Mouse (Mus musculus) embryonic fibroblast, embryonic 13.5 days (primary cell): Measurements from ENCODE around the gene Gm28230. TPM values are rescaled to one million over a fixed set of nuclear protein-coding genes. Genes with fewer than 3 reads are reported as not detected.

Experiments
- H3K27ac ChIP-seq: 2 replicates; pipeline ENCODE4 v1.5.1; 2012; ENCODE audit warnings: low read length, control low read depth, inconsistent platforms; ENCODE audit not compliant: insufficient read depth
- H3K4me1 ChIP-seq: 2 replicates; pipeline ENCODE4 v1.6.1; 2011; ENCODE audit warnings: low read length; ENCODE audit not compliant: control insufficient read depth, insufficient read depth
- H3K4me3 ChIP-seq: 2 replicates; pipeline ENCODE4 v1.5.1; 2011; ENCODE audit warnings: mild to moderate bottlenecking, control low read depth, low read length; ENCODE audit not compliant: insufficient read depth
- CTCF ChIP-seq: IDR thresholded peaks from 2 replicates; pipeline ENCODE4 v1.5.1; 2011; ENCODE audit warnings: mild to moderate bottlenecking, control low read depth, low read length, moderate library complexity, borderline replicate concordance; ENCODE audit not compliant: insufficient read depth
- POLR2A ChIP-seq: IDR thresholded peaks from 2 replicates; pipeline ENCODE4 v1.6.1; 2011; ENCODE audit warnings: low read depth, mild to moderate bottlenecking, control low read depth, low read length, moderate library complexity
- polyA plus RNA-seq: library from polyadenylated mRNA; stranded (reverse); fragments of >200 nt; gene quantifications from 2 replicates; pipeline ENCODE4 v1.2.4, GENCODE M21; 2011; ENCODE audit warnings: low read depth; ENCODE audit not compliant: missing spikeins, insufficient read length

Gm28230 gene
- polyA plus RNA-seq, 1 experiment, result 1.4 TPM

DNA sequence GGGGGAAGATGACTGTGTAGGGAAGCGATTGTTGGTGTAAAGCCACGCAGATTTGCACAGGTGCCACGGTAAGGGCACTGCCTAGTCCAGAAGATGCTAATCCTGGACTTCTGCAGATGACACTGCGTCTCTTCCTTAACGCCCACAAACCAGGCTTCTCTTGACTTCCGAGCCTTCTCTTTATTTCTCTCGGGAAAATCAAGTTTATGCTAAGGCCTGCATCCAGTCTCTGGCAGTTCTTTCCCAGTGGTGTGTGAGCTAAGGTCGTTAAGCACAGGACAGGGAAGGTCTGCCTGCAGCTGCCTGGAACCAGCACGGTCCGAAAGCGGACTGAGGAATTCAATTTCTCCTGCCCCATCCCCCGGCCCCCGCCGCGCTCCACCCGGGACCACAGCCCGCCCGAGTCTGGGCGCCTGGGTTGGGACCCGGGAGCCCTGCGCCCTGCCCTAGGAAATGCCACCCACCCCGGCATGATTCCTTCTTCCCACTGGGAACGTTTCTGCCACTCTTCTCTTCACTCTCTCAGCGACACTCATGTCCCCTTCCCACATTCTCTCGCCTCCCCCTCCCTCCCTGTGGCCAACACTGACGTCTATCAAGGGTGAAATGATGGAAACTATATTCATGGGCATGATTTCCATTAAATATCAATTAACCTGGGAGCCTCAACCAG is 22.7 kb upstream of the Gm28230 start:
- Histone ChIP-seq H3K4me1 (no peaks in the 10 kb centered on the region), H3K4me3 (peak overlapping the region; percentile 33; the same call in 1 of the 2 replicates), H3K27ac (peak overlapping the region; percentile 41; the same call in 1 of the 2 replicates)
- no peak; the same call in 1 of the 2 replicates for TF ChIP-seq POLR2A

DNA sequence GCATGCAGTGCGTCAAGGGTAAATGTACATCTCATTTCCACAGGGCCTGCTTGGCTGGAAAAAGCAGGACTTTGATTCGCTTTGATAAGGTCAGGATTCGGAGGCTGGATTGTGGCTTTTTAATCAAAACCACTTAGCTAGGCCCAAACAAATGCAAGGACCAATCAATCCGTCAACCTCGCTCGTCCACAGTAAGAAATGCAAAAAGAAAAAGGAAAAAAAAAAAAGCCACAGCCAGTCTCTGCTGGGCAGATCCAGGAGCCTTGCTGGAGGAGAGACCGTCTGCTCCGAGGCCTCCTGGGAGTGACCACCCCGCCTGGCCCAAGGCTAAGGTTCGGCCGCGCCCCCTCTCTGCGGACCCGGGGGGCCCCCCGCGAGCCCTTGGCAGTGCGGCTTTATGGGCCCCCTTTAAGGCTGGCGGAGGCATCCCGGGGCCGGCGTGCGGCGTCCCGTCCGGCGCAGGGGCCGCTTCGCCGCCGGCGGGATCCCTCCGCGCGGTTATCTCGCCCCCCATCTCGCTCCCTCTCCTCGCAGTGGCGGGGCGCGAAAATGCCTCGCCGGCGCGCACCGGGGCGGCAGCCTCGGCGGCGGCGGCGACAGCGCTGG is 22.0 kb upstream of the Gm28230 start, which contains the start of gene Hoxd8:
Hoxd8 (plus strand) TSS at position 223 of the 606 bp plus-strand sequence.
- H3K27ac ChIP-seq, result peak within 1 kb of the TSS; percentile 41; the same call in 1 of the 2 replicates
- no peak for TF ChIP-seq POLR2A
- no peak for TF ChIP-seq CTCF

DNA sequence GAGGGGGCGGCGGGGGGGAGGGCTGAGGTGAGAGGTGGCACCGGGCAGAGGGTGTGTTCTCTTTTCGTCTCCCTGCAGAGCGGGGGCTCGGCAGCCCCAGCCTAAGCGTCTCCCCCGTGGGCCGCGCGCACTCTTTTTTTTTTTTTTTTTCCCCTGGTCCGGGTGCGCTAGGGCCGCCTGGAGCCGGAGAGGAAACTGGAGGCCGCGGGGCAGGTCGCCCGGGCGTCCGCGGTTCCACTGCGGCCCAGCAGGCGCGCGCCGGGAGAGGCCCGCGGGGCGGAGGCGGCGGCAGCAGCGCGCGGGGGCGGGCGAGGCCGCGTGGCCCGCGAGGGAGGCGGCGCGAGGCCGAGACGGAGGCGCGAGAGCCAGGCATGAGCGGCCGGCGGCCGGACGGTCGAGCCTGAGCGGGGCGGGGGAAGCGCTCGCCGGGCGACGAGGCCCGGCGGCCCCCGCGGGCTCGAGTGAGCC is 21.5 kb upstream of the Gm28230 start:
- Histone ChIP-seq H3K4me1 (no peaks in the 10 kb centered on the region), H3K27ac (peak overlapping the region; percentile 28; the same call in 1 of the 2 replicates), H3K4me3 (peak overlapping the region; percentile 33)
- TF ChIP-seq CTCF, result no peak
- TF ChIP-seq POLR2A, result no peak

More for the DNA sequence above, 22.0 kb upstream of the Gm28230 start, which contains the start of gene Hoxd8:
- peak within 1 kb of the TSS; percentile 33 for H3K4me3 ChIP-seq
- no peaks in the 10 kb centered on the region for H3K4me1 ChIP-seq

DNA sequence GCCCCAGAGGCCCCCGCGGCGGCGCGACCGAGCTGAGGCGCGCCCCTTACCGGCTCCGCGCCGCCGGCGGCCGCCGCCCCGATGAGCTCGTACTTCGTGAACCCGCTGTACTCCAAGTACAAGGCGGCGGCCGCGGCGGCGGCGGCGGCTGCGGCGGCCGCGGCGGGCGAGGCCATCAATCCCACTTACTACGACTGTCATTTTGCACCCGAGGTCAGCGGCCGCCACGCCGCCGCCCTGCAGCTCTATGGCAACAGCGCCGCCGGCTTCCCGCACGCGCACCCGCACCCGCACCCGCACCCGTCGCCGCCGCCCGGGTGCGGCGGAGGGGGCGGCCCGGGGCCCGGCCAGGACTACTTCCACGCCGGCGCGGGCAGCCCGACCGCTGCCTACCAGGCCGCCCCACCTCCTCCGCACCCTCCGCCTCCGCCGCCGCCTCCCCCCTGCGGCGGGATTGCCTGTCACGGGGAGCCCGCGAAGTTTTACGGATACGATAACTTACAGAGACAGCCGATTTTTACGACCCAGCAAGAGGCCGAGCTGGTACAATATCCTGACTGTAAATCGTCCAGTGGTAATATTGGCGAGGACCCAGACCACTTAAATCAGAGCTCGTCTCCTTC is 20.9 kb upstream of the Gm28230 start:
- Histone ChIP-seq H3K27ac (peak overlapping the region; percentile 28; the same call in 1 of the 2 replicates), H3K4me1 (no peaks in the 10 kb centered on the region)
- TF ChIP-seq CTCF, result no peak
- TF ChIP-seq POLR2A, result no peak; the same call in 1 of the 2 replicates

DNA sequence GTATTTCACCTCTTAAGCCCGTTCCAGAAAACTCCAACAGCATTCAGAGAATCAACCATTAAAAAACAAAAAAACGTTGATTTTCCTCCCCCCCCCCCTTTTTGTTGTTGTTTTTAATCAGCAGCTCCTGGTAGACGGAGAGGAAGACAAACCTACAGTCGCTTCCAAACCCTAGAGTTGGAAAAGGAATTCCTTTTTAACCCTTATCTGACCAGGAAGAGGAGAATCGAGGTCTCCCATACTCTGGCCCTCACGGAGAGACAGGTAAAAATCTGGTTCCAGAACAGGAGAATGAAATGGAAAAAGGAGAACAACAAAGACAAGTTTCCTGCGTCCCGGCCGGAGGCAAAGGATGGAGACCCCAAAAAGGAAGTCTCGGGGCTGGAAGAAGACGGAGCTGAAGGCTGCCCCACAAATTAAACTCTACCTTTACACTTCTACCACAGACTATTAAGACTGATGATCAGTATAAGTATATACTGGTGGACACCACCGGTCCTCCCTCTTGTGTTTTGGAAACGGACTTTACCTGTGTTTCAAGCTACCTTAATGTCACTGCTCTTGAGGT is 20.1 kb upstream of the Gm28230 start:
- H3K27ac ChIP-seq, result no peak overlapping the region

More for the DNA sequence above, 20.9 kb upstream of the Gm28230 start:
- peak overlapping the region; percentile 26 for H3K4me3 ChIP-seq

DNA sequence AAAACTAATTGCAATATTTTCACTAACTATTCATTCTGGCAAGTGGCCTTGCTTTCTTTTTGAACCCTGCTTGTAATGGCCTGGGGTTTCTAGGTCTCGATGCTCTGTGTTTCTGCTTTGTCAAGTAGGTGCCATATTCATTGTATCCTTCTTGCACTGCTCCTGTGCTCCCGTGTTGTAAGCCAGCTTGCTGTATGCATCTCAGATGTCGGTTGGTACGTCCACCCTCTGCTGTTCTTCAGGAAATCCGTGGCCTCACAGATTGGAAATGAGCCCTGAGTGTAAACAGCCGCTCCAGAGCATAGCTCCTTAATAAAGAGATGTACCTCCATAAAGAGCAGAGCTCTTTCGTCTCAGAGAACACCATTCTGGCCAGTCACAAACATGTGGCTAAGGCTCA is 18.9 kb upstream of the Gm28230 start:
- H3K4me1 ChIP-seq, result no peaks in the 10 kb centered on the region
- H3K4me3 ChIP-seq, result no peak overlapping the region
- no peak overlapping the region for H3K27ac ChIP-seq

More for the DNA sequence above, 20.1 kb upstream of the Gm28230 start:
- Histone ChIP-seq H3K4me3 (peak overlapping the region; percentile 26), H3K4me1 (no peaks in the 10 kb centered on the region)
- no peak for TF ChIP-seq POLR2A
- no peak for TF ChIP-seq CTCF

DNA sequence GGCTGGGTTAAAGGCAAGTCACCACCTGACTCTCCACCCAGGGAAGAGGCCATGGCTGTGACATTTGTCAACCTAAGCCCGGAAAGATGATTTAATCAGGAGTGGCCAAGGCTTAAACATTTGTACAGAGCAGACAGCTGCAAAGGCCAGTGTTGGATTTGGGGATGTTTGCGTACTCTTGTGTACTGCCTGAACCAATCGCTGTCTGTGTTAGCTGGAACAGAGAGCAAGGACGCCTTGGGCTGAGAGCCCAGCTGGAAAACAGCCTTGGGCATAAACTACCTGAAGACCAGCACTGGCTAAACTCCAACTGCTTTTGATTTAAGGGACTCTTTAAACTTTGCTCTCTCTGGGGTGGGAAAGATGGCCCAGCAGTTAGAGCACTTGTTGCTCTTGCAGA is 17.9 kb upstream of the Gm28230 start:
- TF ChIP-seq CTCF (no peak), POLR2A (no peak)
- H3K27ac ChIP-seq, result no peak overlapping the region
- no peak overlapping the region for H3K4me3 ChIP-seq
- no peaks in the 10 kb centered on the region for H3K4me1 ChIP-seq

More for the DNA sequence above, 18.9 kb upstream of the Gm28230 start:
- TF ChIP-seq POLR2A (no peak), CTCF (no peak)

DNA sequence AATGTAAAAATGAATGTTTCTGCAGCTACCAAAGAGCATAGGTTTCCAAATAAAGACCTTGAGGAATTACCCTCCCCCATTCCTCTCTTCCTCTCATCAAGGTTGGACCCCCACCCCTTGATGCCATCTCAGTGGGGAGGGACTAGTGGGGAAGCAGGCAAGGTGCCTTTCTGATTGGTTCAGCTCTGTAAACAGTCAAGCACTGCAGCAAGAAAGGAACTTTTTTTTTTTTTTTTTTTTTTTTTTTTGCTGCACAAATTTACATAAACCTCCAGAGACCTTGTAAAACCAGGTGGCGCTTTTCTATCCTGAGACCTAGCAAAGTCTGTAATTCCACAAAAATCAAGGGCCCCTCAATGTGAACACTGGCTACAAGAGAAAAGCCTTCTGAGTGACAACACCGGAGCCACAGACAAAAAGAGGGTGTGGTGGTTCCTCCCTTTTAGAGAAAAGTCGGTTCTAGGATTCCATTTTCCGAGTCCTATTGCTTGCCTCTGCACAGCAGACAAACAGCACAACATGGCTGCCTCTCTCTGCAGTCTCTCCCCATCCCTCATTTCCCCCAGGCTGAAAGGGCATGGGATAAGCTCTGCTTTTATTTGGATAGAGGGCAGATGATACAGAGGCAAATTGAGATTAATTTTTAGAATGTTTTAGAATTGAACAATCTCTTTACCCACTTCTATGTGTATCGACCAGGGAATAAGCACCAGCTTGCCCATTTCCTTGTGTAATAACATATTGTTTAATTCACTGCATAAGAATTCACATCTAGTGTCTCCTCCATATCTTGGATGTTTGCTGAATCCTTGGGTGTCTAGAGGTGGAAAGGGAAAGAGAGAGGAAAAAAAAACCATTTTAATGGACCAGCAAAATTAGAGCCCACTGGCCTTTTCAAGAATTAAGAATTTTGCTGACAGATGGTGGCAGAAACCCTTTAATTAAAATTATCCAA is 16.8 kb upstream of the Gm28230 start:
- no peak for TF ChIP-seq POLR2A
- TF ChIP-seq CTCF, result no peak
- Histone ChIP-seq H3K27ac (no peak overlapping the region), H3K4me1 (no peaks in the 10 kb centered on the region), H3K4me3 (no peak overlapping the region)
